Mouse (Mus musculus) intestine, embryonic 16.5 days (tissue): ENCODE results near the gene Insrr. TPM values are rescaled to one million over a fixed set of nuclear protein-coding genes. Genes with fewer than 3 reads are reported as not detected.
A peak's percentile ranks its signal among the peaks of the same experiment; 100 is the strongest.

ENCODE experiments used
- ATAC-seq: fragments of 200-750 bp; cut with Nextera tagmentation; 2 replicates; pipeline ENCODE4 v1.8.0; 2017; ENCODE audit warnings: moderate TSS enrichment, moderate library complexity
- H3K27ac ChIP-seq: fragments of 300-500 bp; sonication (generic); 2 replicates; pipeline ENCODE4 v1.5.1; 2014; ENCODE audit warnings: mild to moderate bottlenecking, low read length
- H3K27me3 ChIP-seq: fragments of 300-500 bp; sonication (generic); replicated peaks from 2 replicates; pipeline ENCODE4 v1.6.1; 2014; ENCODE audit warnings: low read length, control low read depth, mixed read lengths; ENCODE audit not compliant: control insufficient read depth, insufficient read depth
- H3K36me3 ChIP-seq: fragments of 300-500 bp; sonication (generic); 2 replicates; pipeline ENCODE4 v1.6.1; 2014; ENCODE audit warnings: low read length, control low read depth; ENCODE audit not compliant: control insufficient read depth, insufficient read depth
- H3K4me1 ChIP-seq: fragments of 300-500 bp; sonication (generic); 2 replicates; pipeline ENCODE4 v1.6.1; 2014; ENCODE audit warnings: low read length, control low read depth, mixed read lengths; ENCODE audit not compliant: control insufficient read depth, insufficient read depth
- H3K4me2 ChIP-seq: fragments of 300-500 bp; sonication (generic); 2 replicates; pipeline ENCODE4 v1.6.1; 2014; ENCODE audit warnings: low read depth, low read length, control low read depth
- H3K4me3 ChIP-seq: fragments of 300-500 bp; sonication (generic); 2 replicates; pipeline ENCODE4 v1.5.1; 2014; ENCODE audit warnings: mild to moderate bottlenecking, low read length
- H3K9ac ChIP-seq: fragments of 300-500 bp; sonication (generic); 2 replicates; pipeline ENCODE4 v1.6.1; 2014; ENCODE audit warnings: low read depth, low read length
- H3K9me3 ChIP-seq: fragments of 300-500 bp; sonication (generic); 2 replicates; pipeline ENCODE4 v1.6.1; 2016; ENCODE audit warnings: low read length, control low read depth; ENCODE audit not compliant: control insufficient read depth
- WGBS: fragments of 180-500 bp; shearing (Covaris S2); extraction: QIAGEN DNeasy Blood & Tissue Kit; methylation state at CpG from one replicate; pipeline ENCODE4 v1.1.7; 2014; 5-methylcytosine and 5-hydroxymethylcytosine counted together
- polyA plus RNA-seq: library from polyadenylated mRNA; unstranded; fragments of >200 nt; fragmentation: Nextera tagmentation; extraction: Ambion mirVana; gene quantifications from 2 replicates; pipeline ENCODE4 v1.2.1, GENCODE M21; 2015

Gene Insrr
- polyA plus RNA-seq, 1 experiment from 2014 or later = 0.27 TPM

DNA sequence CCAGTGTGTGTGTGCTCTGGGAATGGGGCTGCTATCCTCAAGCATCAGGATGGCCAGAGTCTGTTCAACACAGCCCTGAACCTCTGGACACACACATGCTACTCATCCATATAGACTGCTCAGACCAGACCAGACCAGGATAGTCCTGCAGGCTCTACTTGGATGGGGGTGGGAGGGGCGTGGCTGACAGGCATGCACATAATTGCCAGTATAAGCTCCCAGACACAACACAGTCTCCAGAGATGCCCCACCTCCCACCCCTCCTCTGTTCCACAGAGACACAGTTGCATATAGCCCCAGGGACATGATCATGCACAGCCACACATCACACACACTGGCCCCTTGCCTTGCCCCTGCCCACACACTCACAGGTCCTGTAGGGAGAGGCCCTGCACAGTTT, 7.5 kb upstream of the Insrr start:
- no peak for ATAC-seq
- 53% methylated on average over 1 of the region's 1 CpGs for WGBS
- H3K27me3 ChIP-seq = peaks cover 28% of the 10 kb centered on the region

DNA sequence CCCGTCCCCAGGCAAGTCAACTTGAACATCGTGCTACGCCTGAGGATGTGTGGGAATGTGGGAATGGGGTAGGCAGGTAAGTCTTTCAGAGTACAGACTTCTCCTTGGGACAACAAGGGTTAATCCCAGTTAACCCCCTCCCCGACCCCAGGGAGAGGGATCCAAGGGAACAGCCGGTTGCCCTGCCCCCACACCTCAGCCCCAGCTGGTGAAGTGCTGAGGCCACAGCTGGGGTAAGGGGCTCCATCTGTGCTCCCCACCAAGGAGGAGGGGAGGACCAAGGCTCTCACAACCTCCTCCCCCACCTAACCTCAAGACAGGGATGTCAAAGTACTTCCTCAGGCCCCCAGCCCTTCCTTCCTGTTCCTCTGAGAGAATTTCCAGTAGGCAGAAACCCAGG, 7.0 kb upstream of the Insrr start:
- no peak for ATAC-seq
- H3K4me2 ChIP-seq = no peak overlapping the region
- no peak overlapping the region for H3K27ac ChIP-seq
- no peaks in the 10 kb centered on the region for H3K36me3 ChIP-seq
- 44% methylated on average over 5 of the region's 5 CpGs for WGBS
- H3K4me3 ChIP-seq = no peak overlapping the region
- H3K9ac ChIP-seq = no peak overlapping the region
- H3K27me3 ChIP-seq = peaks cover 33% of the 10 kb centered on the region
- H3K4me1 ChIP-seq = peaks cover 17% of the 10 kb centered on the region
- no peaks in the 10 kb centered on the region for H3K9me3 ChIP-seq

More for the DNA sequence above, 7.5 kb upstream of the Insrr start:
- H3K9ac ChIP-seq = no peak overlapping the region
- no peak overlapping the region for H3K27ac ChIP-seq
- no peak overlapping the region for H3K4me2 ChIP-seq
- H3K36me3 ChIP-seq = no peaks in the 10 kb centered on the region
- H3K4me1 ChIP-seq = peaks cover 14% of the 10 kb centered on the region
- H3K4me3 ChIP-seq = no peak overlapping the region
- no peaks in the 10 kb centered on the region for H3K9me3 ChIP-seq

DNA sequence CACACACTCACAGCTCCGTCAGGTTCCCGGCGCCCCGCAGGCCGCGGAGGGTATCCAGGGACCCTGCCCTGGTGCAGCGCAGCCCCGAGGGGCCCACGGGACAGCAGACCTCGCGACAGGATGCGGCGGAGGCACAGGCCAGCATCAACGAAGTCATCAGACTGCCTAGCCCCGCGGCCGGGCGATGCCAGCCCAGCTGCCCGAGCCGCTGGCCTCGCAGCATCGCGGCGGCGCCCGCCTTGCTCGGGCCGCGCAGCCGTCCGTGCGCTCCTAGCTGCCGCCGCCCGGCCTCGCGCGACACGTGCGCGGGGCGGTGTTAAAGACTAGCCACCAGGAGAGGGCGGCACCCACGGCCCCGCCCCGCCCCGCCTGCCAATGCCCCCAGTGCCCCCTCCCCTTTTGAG, 1.8 kb upstream of the Insrr start, which contains the start of gene Ntrk1:
Gene Ntrk1 (minus strand): TSS at position 241 of the 404 bp plus-strand sequence.
- Histone ChIP-seq H3K9ac (0 out of 2 replicates have a peak within 1 kb of the TSS, but pooled peaks have one; percentile 25), H3K27ac (no peak within 1 kb of the TSS), H3K9me3 (no peaks in the 10 kb centered on the region), H3K27me3 (peaks cover 78% of the 10 kb centered on the region), H3K4me3 (peak within 1 kb of the TSS; percentile 35), H3K36me3 (no peaks in the 10 kb centered on the region), H3K4me2 (peak within 1 kb of the TSS; percentile 55), H3K4me1 (peaks cover 21% of the 10 kb centered on the region)
- ATAC-seq = peak; percentile 61
- WGBS = under 1% methylated on average over 38 of the region's 47 CpGs

DNA sequence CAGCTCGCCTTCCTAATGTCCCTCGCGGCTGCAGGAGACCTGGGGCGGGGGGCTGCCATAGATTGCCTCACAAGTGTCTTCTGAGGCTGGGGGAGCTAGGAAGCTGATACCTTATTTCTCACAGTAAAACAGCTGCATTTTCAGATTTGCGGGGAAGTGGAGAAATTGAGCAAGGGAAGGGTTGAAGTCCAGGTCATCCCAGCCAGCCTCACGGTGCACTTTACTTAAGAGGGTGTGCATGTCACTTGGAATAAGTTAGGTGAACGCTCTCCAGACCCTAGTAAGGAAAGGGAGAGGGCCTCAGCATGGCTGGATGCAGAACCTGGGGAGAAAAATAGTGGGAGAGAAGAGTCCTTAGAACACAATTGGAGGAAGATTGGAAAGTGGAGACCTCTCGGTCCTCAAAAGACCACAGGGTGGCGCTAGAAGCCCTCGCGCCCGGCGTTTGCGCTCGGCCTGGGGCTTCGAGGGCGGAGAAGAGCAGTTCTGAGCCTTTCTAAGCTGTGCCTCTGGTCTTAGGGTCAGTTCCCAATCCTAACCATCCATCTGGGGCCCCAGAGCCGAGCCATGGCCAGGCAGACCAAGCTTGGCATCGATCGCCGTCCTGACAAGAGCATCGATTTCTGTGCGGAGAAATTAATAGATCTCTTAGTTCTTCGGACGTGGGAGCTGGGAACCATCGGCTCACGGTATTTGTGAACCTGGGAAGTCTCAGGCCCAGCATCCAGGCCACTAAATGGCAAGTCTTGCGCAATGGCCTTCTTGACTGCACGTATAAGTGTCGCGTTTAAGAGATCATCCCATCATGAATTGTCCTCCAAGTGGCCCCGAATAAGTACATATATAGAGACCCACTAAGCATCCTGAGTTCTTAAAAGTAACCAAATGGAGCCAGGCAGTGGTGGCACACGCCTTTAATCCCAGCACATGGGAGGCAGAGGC, 1.1 kb upstream of the Insrr start:
- Histone ChIP-seq H3K9me3 (no peaks in the 10 kb centered on the region), H3K36me3 (no peaks in the 10 kb centered on the region), H3K4me2 (peak overlapping the region; percentile 55), H3K4me1 (peaks cover 20% of the 10 kb centered on the region), H3K9ac (0 out of 2 replicates have a peak overlapping the region, but pooled peaks have one; percentile 25), H3K27ac (no peak overlapping the region), H3K4me3 (peak overlapping the region; percentile 35), H3K27me3 (peaks cover 78% of the 10 kb centered on the region)
- 14% methylated on average over 33 of the region's 33 CpGs for WGBS
- ATAC-seq = peak; percentile 49

DNA sequence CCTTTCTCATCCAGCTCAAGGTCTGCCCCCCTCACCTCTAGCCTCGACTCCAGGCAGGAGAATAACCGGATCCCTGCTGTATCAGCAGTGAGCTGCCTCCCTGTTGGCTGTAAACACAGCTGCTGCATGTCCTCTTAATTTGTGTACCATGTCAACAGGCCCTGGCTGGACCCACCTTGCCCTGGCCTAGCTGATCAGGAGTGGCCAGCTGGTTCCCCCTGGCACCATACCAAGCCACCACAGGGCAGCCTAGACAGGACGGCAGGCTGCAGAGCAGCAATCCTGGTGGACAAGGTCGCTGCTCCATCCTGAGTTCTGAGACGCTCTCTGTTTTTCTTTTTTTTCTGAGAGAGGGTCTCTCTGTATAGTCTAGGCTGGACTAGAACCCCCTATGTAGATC, 4.9 kb downstream of the Insrr start:
- Histone ChIP-seq H3K9me3 (no peaks in the 10 kb centered on the region), H3K27ac (no peak overlapping the region), H3K27me3 (peaks cover 60% of the 10 kb centered on the region), H3K4me2 (no peak overlapping the region), H3K4me1 (peaks cover 14% of the 10 kb centered on the region), H3K36me3 (no peaks in the 10 kb centered on the region), H3K4me3 (no peak overlapping the region), H3K9ac (no peak overlapping the region)
- ATAC-seq = peak; percentile 50; the same call in 1 of the 2 replicates
- WGBS = 46% methylated on average over 5 of the region's 5 CpGs

DNA sequence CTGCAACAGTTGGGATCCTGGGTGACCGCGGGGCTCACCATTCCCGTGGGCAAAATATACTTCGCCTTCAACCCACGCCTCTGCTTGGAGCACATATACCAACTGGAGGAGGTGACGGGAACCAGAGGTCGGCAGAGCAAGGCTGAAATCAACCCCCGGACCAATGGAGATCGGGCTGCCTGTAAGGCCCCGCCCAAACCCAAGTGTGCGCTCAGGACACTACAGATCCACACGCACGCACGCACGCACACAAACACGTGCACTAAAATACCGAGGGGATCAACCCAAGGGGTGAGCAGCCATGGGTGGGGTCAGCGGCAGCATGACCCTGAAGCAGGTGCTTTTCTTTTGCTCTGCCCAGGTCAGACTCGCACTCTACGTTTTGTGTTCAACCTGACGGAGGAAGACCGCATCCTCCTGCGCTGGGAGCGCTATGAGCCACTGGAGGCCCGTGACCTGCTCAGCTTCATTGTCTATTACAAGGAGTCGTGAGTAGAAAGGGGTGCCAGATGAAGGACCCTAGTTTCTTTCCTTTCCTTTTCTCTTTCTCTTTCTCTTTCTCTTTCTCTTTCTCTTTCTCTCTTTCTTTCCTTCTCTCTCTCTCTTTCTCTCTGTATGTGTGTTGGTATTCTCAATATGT, 7.4 kb downstream of the Insrr start:
- Histone ChIP-seq H3K9ac (no peak overlapping the region), H3K27me3 (peaks cover 50% of the 10 kb centered on the region), H3K36me3 (no peaks in the 10 kb centered on the region), H3K4me2 (peak overlapping the region; percentile 63), H3K4me3 (peak overlapping the region; percentile 42), H3K9me3 (no peaks in the 10 kb centered on the region), H3K27ac (no peak overlapping the region), H3K4me1 (peaks cover 7% of the 10 kb centered on the region)
- peak; percentile 74; the same call in 1 of the 2 replicates for ATAC-seq
- 4% methylated on average over 26 of the region's 26 CpGs for whole genome bisulfite sequencing

DNA sequence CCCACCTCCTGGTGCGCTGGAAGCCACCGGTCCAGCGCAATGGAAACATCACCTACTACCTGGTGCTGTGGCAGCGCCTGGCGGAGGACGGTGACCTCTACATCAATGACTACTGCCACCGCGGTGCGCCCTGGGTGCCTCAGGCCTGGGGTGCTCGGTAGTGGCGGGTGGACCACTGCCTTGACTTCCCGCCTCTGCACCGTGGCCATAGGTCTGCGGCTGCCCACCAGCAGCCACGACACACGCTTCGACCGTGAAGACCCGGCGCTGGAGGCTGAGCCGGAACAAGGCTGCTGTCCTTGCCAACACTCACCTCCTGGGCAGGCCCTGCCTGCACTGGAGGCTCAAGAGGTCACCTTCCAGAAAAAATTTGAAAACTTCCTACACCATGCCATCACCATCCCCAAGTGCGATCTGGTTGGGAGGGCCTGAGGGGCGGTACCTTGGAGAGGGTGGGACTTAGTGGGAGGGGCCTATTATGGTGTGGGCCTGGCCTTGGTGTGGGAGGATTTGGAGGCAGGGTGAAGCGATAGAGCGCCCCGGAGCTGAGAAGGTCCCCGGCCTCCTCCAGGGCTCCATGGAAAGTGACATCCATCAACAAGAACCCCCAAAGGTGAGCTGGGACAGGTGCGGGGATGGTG, 12.7 kb downstream of the Insrr start:
- ATAC-seq = peak; percentile 62
- WGBS = 5% methylated on average over 28 of the region's 28 CpGs
- H3K4me1 ChIP-seq = peaks cover 11% of the 10 kb centered on the region; the same call in 1 of the 2 replicates
- H3K27ac ChIP-seq = no peak overlapping the region
- peak overlapping the region; percentile 22 for H3K4me3 ChIP-seq
- H3K9me3 ChIP-seq = no peaks in the 10 kb centered on the region
- no peaks in the 10 kb centered on the region for H3K36me3 ChIP-seq
- peaks cover 46% of the 10 kb centered on the region for H3K27me3 ChIP-seq
- peak overlapping the region; percentile 45 for H3K4me2 ChIP-seq
- H3K9ac ChIP-seq = no peak overlapping the region

DNA sequence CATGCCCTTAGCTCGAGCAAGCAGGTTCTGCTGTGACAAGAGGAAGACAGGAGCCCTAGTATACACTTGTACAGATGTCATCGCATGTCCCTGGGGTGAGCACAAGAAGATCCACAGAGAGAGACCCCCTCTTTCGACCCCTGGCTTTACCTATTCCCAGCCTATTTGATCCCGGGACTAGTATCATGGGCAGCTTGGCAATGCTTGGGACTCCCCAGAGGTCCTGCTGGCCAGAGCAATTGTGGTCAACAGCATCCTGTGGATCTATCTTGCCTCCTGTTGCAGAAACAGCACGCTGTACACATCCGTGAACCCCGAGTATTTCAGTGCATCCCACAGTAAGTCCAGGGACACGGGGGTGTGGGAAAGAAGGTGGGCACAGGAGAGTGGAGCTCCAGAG, 14.5 kb downstream of the Insrr start:
- H3K9ac ChIP-seq = no peak overlapping the region
- H3K9me3 ChIP-seq = no peaks in the 10 kb centered on the region
- no peak for ATAC-seq
- H3K4me3 ChIP-seq = no peak overlapping the region
- WGBS = 81% methylated on average over 8 of the region's 8 CpGs
- no peaks in the 10 kb centered on the region for H3K36me3 ChIP-seq
- H3K4me1 ChIP-seq = peaks cover 11% of the 10 kb centered on the region; the same call in 1 of the 2 replicates
- H3K27ac ChIP-seq = no peak overlapping the region
- peaks cover 33% of the 10 kb centered on the region for H3K27me3 ChIP-seq
- H3K4me2 ChIP-seq = no peak overlapping the region

DNA sequence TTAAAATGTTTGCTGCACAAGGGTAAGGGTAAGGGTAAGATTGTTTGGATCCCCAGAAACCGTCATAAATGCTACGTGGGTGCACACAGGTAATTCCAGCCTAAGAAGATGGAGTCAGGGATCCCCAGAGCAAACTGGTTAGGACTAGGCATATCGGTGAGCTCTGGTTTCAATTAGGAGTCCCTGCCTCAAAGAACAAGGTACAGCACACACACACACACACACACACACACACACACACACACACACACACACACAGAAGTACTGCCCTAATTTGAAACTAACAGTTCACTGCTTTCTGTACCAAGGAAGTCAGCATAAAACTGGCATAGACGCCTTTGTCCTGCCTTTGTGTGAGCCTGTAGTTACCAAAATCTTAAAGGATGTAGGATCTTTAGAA, 15.7 kb downstream of the Insrr start:
- ATAC-seq = no peak
- H3K27me3 ChIP-seq = peaks cover 37% of the 10 kb centered on the region
- WGBS = 81% methylated on average over 4 of the region's 4 CpGs
- H3K4me2 ChIP-seq = no peak overlapping the region
- H3K27ac ChIP-seq = no peak overlapping the region
- peaks cover 11% of the 10 kb centered on the region; the same call in 1 of the 2 replicates for H3K4me1 ChIP-seq
- no peaks in the 10 kb centered on the region for H3K36me3 ChIP-seq
- no peak overlapping the region for H3K4me3 ChIP-seq
- no peaks in the 10 kb centered on the region for H3K9me3 ChIP-seq
- no peak overlapping the region for H3K9ac ChIP-seq
